Mouse (Mus musculus) telencephalon, adult 2 months (tissue): ENCODE measurements around the gene Scoc.
"Not testable (repeated sequence)": the region's sequence is repeated elsewhere in the genome, so short reads cannot be mapped to it uniquely, and the experiment has no call there.

Experiments
- DNase-seq: peaks from one replicate; pipeline ENCODE4 v3.0.0-alpha.2; 2011; ENCODE audit warnings: low read depth, low spot score

Gene Scoc

GRCm38 (mm10) chr8:83458222-83458621, at the start of gene Scoc:
Gene Scoc, minus strand, starts transcription at chr8:83458391.
- no peak for DNase-seq

GRCm38 (mm10) chr8:83459606-83460005, 1.4 kb upstream of the Scoc start:
- no peak for DNase-seq

GRCm38 (mm10) chr8:83457121-83457520, 1.1 kb downstream of the Scoc start:
- no peak for DNase-seq

GRCm38 (mm10) chr8:83451056-83451455, 7.1 kb downstream of the Scoc start:
- DNase-seq: no peak

- DNase-seq: no peak
Measured at GRCm38 (mm10) chr8:83449960-83450359, 8.2 kb downstream of the Scoc start.

DNA sequence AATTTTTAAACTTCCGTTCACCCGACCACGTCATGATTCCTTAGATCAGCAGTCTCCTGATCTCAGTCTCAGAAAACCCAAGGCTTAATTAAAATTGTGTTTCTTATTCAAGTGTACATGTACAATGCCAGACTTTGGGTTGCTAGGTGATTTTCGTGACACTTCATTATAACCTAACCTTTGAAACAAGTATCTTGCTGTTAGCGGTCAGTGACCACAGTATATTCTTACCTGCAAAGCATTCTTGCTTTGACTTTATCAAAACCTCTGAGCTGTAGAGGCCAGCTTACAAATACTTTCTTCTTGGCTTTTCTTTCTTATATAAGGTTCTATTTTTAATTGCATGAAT, 15.2 kb downstream of the Scoc start:
- no peak for DNase-seq

DNA sequence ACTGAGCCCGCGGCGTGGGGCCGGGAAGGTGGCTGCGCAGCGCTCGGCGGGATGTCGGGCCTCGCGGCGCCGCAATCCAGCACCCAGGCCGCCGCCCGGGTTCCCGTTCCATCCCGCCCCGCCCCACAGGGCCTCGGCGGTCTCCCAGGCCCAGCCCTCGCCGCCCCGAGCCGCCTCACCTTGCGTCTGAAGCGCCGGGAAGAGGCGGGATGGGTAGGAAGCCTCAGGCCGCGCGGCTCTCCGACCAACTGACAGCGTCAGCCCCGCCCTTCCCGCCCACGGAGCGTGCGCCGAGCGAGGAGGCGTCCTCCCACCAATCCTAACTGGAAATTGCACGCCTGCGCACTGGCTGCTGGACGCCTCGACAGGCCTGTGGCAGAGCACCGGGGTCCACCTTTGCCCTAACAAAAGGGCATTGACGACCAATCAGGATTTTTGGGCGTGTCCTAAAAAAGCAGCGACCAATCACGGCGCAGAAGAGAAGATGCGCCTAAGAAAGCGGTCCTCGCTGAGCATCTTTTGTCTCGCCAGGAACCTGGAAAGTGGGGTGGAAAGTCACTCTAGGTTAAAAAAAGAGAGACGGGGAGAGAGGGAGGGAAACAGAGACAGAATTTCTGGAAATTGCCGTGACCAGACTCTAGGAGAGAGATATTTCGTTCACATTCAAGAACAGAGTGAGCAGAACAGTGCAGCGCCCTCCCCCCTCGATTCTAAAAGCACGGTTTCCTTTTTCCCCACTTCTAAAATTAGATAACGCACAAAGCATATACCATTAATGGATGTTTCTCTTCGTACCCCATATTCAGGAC, 15.7 kb downstream of the Scoc start:
- peak; percentile 98 for DNase-seq

DNA sequence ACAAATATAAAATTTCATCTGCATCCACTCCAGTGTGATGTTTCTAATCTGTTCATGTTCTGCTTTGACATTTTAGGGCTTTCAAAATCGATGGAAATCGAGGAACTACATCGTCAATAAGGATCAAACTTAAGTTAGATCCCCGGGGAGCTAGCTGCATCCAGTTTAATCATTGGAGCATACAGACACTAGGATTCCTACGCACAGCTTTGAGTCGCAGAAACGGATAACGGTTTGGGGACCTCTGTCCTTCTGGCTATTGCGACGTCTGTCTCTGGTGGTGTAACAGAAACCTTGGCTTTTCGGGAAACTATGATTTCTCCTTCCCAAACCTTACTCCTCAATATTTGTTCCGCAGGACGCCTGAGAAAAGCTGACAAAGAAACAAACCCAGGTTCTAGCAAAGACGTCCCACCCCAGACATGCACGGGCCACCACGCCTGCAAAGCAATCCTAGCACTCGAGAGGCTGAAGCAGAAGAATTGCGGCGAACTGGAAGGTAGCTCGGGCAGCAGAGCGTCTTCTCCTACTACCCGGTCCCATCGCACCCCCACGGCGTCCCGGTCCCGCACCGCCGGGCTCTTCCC, 16.4 kb downstream of the Scoc start:
- DNase-seq: no peak

DNA sequence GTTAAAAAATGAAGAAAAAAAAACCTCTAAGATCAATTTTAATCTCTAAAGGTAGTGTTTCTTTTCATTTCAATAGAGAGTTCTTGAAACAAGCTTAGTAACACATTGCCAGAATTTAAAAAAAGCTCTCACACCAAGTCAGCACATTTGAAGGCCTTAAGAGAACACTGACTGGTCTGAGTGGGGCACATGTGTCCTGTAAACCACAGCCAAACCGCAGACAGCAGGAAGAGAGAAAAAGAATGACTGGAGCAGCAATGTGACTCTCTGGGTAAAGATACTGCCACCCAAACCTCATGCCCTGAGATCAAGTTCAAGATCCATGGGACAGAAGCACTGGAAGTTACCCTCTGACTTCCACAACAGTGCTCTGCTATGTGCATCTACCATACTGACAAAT, 21.1 kb downstream of the Scoc start:
- no peak for DNase-seq

- no peak for DNase-seq
Measured at GRCm38 (mm10) chr8:83429071-83429524, 29.1 kb downstream of the Scoc start.

DNA sequence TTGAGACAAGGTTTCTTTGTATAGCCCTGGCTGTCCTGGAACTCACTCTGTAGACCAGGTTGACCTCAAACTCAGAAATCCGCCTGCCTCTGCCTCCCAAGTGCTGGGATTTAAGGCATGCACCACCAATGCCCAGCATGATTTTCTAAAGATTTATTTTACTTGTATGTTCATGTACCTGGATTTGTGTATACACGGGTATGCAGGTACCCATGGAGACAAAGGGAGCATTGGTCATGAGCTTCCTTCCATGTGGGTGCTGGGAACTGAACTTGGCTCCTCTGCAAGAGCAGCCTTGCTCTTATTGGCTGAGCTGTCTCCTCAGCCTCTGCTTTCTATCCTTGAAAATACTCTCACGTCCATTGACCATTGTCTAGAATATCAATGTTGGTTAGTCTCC, 29.6 kb downstream of the Scoc start:
- DNase-seq: not testable (repeated sequence)

DNA sequence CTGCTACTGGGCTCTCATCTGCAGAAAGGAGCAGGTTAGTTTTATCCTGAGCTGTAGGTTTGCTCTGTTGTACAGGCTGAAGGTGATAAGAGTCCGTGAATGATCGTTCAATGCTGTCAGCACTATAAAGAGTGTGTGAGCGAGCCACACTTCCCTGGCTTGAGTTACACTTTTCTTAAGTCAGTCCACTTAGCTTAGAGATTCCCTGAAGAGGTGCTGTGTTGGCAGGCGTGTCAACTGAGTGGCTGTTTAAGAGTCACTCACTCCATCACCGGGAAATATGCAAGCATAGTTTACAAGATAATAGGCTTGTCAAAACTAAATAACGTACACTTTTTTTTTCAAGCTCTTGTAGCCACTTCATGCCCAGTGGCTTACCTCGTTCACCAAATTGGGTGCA, 31.2 kb downstream of the Scoc start:
- no peak for DNase-seq

GRCm38 (mm10) chr8:83426104-83426759, 32.0 kb downstream of the Scoc start:
- no peak for DNase-seq

DNA sequence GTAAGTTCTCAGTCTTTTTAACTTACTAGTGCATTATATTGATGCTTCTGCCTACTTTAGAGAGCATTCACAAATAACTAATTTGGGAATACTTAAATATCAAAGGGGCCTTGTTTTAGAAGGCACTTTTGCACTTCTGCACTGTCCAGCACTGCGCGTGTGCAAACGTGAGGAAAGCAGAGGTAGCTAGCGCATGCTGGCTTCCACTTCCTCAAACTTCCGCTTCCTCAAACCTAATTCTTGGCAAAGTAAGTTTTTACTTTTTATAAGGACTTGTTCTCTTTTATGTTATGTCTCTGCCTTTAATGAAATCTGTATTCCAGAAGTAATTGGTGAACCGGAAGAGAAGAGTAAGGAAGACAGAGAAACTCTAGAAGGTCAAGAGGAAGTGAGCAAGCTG, 33.0 kb downstream of the Scoc start:
- no peak for DNase-seq

- peak; percentile 6 for DNase-seq
Measured at GRCm38 (mm10) chr8:83423032-83423825, 35.0 kb downstream of the Scoc start.

DNA sequence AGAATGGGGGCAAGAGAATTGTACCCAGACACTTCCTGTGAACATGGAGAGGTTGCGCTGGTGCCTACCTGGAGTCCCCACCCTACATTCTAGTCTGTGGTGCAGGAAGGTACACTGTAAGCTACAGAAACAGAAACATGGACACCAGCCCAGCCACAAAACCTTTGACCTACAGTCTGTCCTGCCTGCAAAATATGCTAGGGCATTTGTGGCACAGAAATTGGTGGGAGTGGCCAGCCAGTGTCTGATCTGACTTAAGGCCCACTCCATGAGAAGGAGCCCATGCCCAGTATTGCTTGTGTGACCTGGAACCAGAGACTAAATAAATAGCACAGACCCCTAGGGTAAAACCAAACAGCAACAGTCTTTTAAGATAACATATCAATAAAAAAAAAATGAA, 36.8 kb downstream of the Scoc start:
- DNase-seq: no peak

DNA sequence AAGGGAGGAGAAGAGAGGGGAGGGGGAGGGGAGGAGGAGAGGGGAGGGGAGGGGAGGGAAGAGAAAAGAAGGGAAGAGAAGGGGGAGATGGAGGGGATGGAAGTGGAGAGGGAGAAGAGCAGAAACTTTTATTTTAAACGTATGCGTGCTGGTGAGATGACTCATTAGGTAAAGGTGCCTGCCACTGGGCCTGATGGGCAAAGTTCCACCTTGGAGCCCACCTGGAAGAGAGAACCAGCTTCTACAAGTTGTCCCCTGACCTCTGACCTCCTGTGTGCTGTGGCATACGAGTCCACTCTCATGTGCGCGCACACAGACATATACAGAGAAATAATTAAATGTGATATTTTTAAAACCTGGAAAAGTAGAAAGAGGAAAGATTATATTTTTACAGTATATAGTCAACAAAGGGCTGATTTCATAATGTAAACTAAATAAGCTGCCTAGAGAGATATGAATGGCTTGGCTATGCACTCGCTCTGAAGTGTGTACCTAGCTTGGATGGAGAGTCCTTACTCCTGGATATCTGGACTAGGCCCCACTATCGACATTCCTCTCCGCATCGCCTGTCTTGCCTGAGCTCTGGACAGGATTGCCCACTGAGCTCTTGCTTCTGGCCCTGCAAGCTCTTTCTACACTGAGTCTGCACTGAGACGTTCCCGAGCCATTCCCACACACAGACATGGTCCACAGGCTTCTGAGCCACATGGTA, 39.2 kb downstream of the Scoc start:
- no peak for DNase-seq

DNA sequence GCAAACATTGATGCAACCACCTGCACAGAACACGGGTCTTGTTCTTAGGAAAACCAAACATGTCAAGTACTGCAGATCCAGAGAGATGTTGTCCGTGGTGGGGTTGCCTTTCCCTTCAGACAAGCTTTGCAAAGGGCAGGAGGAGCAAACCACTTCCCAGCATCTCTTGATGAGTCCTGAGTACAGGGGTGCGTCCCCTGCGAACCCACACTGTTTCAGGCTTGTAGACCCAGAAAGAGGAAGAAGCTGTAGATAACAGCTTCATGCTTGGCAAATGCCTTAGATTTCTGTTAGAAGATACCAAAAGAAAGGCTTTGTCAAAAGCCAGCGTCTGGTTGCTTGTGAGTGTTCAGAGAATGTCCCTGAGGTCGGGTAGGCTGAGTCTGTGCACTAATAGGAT, 40.2 kb downstream of the Scoc start:
- DNase-seq: no peak

GRCm38 (mm10) chr8:83416878-83417277, 41.3 kb downstream of the Scoc start:
- DNase-seq: no peak

DNA sequence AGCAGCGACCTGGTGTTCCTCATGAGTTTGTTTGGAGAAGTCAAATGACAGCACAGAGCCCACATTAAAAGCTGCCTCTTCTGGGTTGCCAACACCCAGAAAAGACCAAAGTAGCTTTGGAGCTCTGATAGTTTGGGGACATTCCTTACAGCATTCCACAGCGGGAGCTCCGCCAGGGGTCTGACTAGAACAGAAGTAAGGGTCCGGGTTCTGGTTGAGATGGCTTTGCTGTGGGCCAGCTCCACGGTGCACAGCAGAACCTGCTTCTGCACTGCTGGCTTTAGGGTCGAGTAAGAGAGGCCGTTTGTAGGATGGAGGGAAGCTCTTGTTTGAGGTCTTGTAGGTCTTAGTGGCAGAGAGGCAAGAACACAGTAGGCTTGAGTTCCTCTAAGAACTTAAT, 49.7 kb downstream of the Scoc start:
- DNase-seq: no peak

DNA sequence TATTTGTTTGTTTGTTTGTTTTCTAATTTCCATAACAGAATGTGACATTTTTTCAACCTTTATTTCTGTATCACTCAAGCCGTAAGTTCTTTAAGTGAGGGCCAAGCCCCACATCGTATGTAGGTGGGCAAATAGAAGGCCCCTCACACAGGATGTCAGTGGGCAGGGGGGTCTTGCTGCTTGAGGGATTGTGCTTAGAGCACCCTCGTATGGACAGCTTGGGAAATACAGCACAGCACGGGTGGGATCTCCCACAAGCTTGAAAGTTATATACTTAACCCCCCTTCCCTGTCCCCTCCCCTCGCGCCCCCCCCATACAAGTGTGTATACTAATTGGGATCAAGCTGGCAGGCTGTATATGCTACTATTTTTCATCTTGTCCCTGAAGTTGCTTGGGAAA, 51.4 kb downstream of the Scoc start:
- no peak for DNase-seq
